Mouse (Mus musculus) E14TG2a.4 (cell line): ENCODE results near the gene Dcaf6.

Experiments used
- H3K27me3 ChIP-seq: 2 replicates; pipeline ENCODE4 v1.6.1; 2014; ENCODE audit warnings: low read length, control low read depth; ENCODE audit not compliant: insufficient read depth
- H3K36me3 ChIP-seq: 2 replicates; pipeline ENCODE4 v1.6.1; 2014; ENCODE audit warnings: low read length, control low read depth; ENCODE audit not compliant: insufficient read depth
- H3K4me1 ChIP-seq: replicated peaks from 2 replicates; pipeline ENCODE4 v1.6.1; 2014; ENCODE audit warnings: low read depth, low read length, control low read depth
- H3K4me3 ChIP-seq: replicated peaks from 2 replicates; pipeline ENCODE4 v1.5.1; 2014; ENCODE audit warnings: mild to moderate bottlenecking, low read length
- H3K9me3 ChIP-seq: 2 replicates; pipeline ENCODE4 v1.6.1; 2014; ENCODE audit warnings: low read length, control low read depth
- CTCF ChIP-seq: conservative IDR thresholded peaks from 2 replicates; pipeline ENCODE4 v1.5.1; 2014; ENCODE audit warnings: low read length
- NANOG ChIP-seq: IDR thresholded peaks from 2 replicates; pipeline ENCODE4 v1.6.1; 2014; ENCODE audit warnings: borderline replicate concordance, low read length, mixed read lengths
- POU5F1 ChIP-seq: IDR thresholded peaks from 2 replicates; pipeline ENCODE4 v1.6.1; 2014; ENCODE audit warnings: low read length, borderline replicate concordance

Gene Dcaf6

DNA sequence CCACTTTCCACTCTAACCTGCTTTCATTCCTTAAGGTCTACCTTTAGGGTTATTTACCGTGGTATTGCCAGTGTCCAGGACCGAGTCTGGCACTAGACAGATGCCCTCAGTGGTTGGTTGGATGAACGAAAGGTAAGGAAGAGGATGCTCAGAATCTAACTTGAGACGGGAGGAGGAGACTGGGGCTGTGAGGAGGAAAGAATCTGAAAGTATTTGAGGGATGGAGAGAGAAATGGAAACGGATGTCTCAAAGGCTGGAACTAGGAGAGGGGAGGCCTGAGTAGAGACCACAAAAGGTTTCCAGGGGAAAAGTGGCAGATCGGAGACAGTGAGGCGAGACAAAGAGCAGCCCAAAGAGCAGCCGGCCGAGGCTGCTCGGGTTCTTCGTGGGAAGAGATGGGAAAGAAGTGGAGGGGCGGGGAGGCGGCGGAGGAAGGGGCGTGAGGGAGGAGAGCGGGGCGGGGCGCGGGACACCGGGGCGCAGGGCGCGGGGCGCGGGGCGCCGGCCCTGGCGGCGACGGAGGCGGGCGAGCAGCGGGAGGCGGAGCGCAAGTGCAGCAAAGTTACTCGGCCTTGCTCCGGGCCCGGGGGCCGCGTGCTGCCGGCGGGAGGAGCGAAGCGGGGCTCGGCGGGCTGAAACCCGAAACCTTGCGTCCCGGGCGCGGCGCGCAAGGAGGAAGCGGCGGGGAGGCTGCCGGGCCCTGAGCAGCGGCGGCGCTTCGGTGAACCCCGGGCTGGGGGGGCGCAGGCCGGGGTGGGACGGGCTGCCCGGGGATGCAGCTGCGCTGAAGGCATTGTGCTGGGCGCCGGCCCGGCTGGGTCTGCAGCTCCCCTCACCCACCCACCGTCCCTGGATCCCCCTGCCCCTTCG lies 178.7 kb downstream of the Dcaf6 start:
- Histone ChIP-seq H3K27me3 (peaks cover 36% of the 10 kb centered on the region), H3K9me3 (no peaks in the 10 kb centered on the region), H3K4me3 (peak overlapping the region; percentile 88), H3K36me3 (no peaks in the 10 kb centered on the region), H3K4me1 (peaks cover 21% of the 10 kb centered on the region)
- TF ChIP-seq CTCF: no peak
- no peak for TF ChIP-seq POU5F1
- TF ChIP-seq NANOG: no peak

GRCm38 (mm10) chr1:165280741-165281140 lies 179.5 kb downstream of the Dcaf6 start:
- no peaks in the 10 kb centered on the region for H3K36me3 ChIP-seq
- H3K27me3 ChIP-seq: peaks cover 36% of the 10 kb centered on the region
- no peak for TF ChIP-seq NANOG
- no peak for TF ChIP-seq POU5F1
- TF ChIP-seq CTCF: no peak
- no peaks in the 10 kb centered on the region for H3K9me3 ChIP-seq
- H3K4me3 ChIP-seq: no peak overlapping the region
- peaks cover 21% of the 10 kb centered on the region for H3K4me1 ChIP-seq
